Mouse (Mus musculus): Measurements from ENCODE around the gene Casq2. TPM values are rescaled to one million over a fixed set of nuclear protein-coding genes. Genes with fewer than 3 reads are reported as not detected.
A peak's percentile ranks its signal among the peaks of the same experiment; 100 is the strongest.

Gene Casq2
- total and polyA plus RNA-seq, 3 experiments: not detected

- H3K79me2 ChIP-seq (ENCODE audit: control insufficient read depth, insufficient read depth, low read length, poor library complexity): no peaks in the 10 kb centered on the region
- no peak for DNase-seq (ENCODE audit: low read depth, low spot score)
- H3K9me3 ChIP-seq (replicated peaks; ENCODE audit: insufficient read depth, low read length): no peaks in the 10 kb centered on the region
- H3K27me3 ChIP-seq (ENCODE audit: control insufficient read depth in 1 of 2, insufficient read depth in 2 of 2, low read length in 2 of 2): no peaks in the 10 kb centered on the region
- no peaks in the 10 kb centered on the region for H3K4me1 ChIP-seq (ENCODE audit: control insufficient read depth in 1 of 2, insufficient read depth in 2 of 2, low read length in 2 of 2)
- TF ChIP-seq CTCF (IDR thresholded peaks at IDR 0.05 in 2 of 3, conservative IDR thresholded peaks at IDR 0.05 in 1 of 3; ENCODE audit: control insufficient read depth in 1 of 3, insufficient read depth in 1 of 3, low read depth in 2 of 3, low read length in 3 of 3, poor library complexity in 1 of 3, severe bottlenecking in 1 of 3) (no peak), TAL1 (IDR thresholded peaks at IDR 0.05; ENCODE audit: low read length) (no peak), ZNF384 (IDR thresholded peaks at IDR 0.05; ENCODE audit: low read depth, low read length) (no peak), MAX (IDR thresholded peaks at IDR 0.05; ENCODE audit: low read length) (no peak), E2F4 (IDR thresholded peaks at IDR 0.05; ENCODE audit: borderline replicate concordance, low read depth, low read length) (no peak), CHD2 (IDR thresholded peaks at IDR 0.05; ENCODE audit: low read length) (no peak), ZMIZ1 (IDR thresholded peaks at IDR 0.05; ENCODE audit: low read depth, low read length) (no peak), GABPA (IDR thresholded peaks at IDR 0.05; ENCODE audit: low read depth, low read length) (no peak), SIN3A (IDR thresholded peaks at IDR 0.05; ENCODE audit: low read length) (no peak), KAT2A (conservative IDR thresholded peaks at IDR 0.05; ENCODE audit: low read depth, low read length) (no peak), UBTF (IDR thresholded peaks at IDR 0.05; ENCODE audit: borderline replicate concordance, insufficient read depth, low read depth, low read length) (no peak), USF2 (IDR thresholded peaks at IDR 0.05; ENCODE audit: borderline replicate concordance in 1 of 2, insufficient read depth in 1 of 2, low read depth in 1 of 2, low read length in 2 of 2) (no peak)
- no peak overlapping the region for H3K9ac ChIP-seq (ENCODE audit: control insufficient read depth, low read depth, low read length, poor library complexity, severe bottlenecking)
- H3K36me3 ChIP-seq (ENCODE audit: control insufficient read depth in 1 of 2, insufficient read depth in 2 of 2, low read length in 2 of 2): no peaks in the 10 kb centered on the region
- H3K27ac ChIP-seq (ENCODE audit: control insufficient read depth, low read depth, low read length): no peak overlapping the region
- H3K4me3 ChIP-seq (ENCODE audit: control insufficient read depth in 1 of 2, insufficient read depth in 1 of 2, low read depth in 2 of 2, low read length in 2 of 2): no peak overlapping the region
Measured at GRCm38 (mm10) chr3:102079413-102079812, 6.8 kb upstream of the Casq2 start.

- H3K9ac ChIP-seq (ENCODE audit: control insufficient read depth, low read depth, low read length, poor library complexity, severe bottlenecking): no peak overlapping the region
- no peaks in the 10 kb centered on the region for H3K9me3 ChIP-seq (replicated peaks; ENCODE audit: insufficient read depth, low read length)
- H3K4me1 ChIP-seq (ENCODE audit: control insufficient read depth in 1 of 2, insufficient read depth in 2 of 2, low read length in 2 of 2): no peaks in the 10 kb centered on the region
- no peaks in the 10 kb centered on the region for H3K79me2 ChIP-seq (ENCODE audit: control insufficient read depth, insufficient read depth, low read length, poor library complexity)
- no peak overlapping the region for H3K27ac ChIP-seq (ENCODE audit: control insufficient read depth, low read depth, low read length)
- no peak overlapping the region for H3K4me3 ChIP-seq (ENCODE audit: control insufficient read depth in 1 of 2, insufficient read depth in 1 of 2, low read depth in 2 of 2, low read length in 2 of 2)
- peak; percentile 28 for DNase-seq (ENCODE audit: low read depth, low spot score)
- TF ChIP-seq KAT2A (conservative IDR thresholded peaks at IDR 0.05; ENCODE audit: low read depth, low read length): no peak
- peak; percentile 21 to 59 (median 30); a peak in 3 of 6 replicates for TF ChIP-seq CTCF (IDR thresholded peaks at IDR 0.05 in 2 of 3, conservative IDR thresholded peaks at IDR 0.05 in 1 of 3; ENCODE audit: control insufficient read depth in 1 of 3, insufficient read depth in 1 of 3, low read depth in 2 of 3, low read length in 3 of 3, poor library complexity in 1 of 3, severe bottlenecking in 1 of 3)
- peak; percentile 68 for TF ChIP-seq RAD21 (IDR thresholded peaks at IDR 0.05; ENCODE audit: low read depth, low read length)
- peak; percentile 73 for TF ChIP-seq SMC3 (IDR thresholded peaks at IDR 0.05; ENCODE audit: low read depth, low read length)
- peak; percentile 50 for TF ChIP-seq ZC3H11A (IDR thresholded peaks at IDR 0.05; ENCODE audit: low read depth, low read length)
- TF ChIP-seq MAZ (IDR thresholded peaks at IDR 0.05; ENCODE audit: low read depth, low read length): no peak
- no peaks in the 10 kb centered on the region for H3K36me3 ChIP-seq (ENCODE audit: control insufficient read depth in 1 of 2, insufficient read depth in 2 of 2, low read length in 2 of 2)
- H3K27me3 ChIP-seq (ENCODE audit: control insufficient read depth in 1 of 2, insufficient read depth in 2 of 2, low read length in 2 of 2): no peaks in the 10 kb centered on the region; a peak in 1 of 4 replicates
Measured at GRCm38 (mm10) chr3:102081862-102082261, 4.4 kb upstream of the Casq2 start.

Measured in MEL (cell line).